Mouse (Mus musculus) heart, postnatal 25 days (tissue): ENCODE results near the gene Gm9903. TPM values are rescaled to one million over a fixed set of nuclear protein-coding genes. Genes with fewer than 3 reads are reported as not detected.
A peak's percentile ranks its signal among the peaks of the same experiment; 100 is the strongest.

ENCODE experiments used
- DNase-seq: peaks from one replicate; pipeline ENCODE4 v3.0.0; 2022; ENCODE audit warnings: low spot score
- intact Hi-C: fragments of 180-260 bp; cut with DNase I; formaldehyde crosslinking; loops from one replicate; pipeline ENCODE4 v1.15.1; 2025
- total RNA-seq, 2 experiments: library from RNA; stranded (reverse); gene quantifications; 2 replicates each; pipeline ENCODE4 v1.2.3; 2021

Gene Gm9903
- total RNA-seq = 1 to 10 TPM; 1.1 to 1.3 TPM

DNA sequence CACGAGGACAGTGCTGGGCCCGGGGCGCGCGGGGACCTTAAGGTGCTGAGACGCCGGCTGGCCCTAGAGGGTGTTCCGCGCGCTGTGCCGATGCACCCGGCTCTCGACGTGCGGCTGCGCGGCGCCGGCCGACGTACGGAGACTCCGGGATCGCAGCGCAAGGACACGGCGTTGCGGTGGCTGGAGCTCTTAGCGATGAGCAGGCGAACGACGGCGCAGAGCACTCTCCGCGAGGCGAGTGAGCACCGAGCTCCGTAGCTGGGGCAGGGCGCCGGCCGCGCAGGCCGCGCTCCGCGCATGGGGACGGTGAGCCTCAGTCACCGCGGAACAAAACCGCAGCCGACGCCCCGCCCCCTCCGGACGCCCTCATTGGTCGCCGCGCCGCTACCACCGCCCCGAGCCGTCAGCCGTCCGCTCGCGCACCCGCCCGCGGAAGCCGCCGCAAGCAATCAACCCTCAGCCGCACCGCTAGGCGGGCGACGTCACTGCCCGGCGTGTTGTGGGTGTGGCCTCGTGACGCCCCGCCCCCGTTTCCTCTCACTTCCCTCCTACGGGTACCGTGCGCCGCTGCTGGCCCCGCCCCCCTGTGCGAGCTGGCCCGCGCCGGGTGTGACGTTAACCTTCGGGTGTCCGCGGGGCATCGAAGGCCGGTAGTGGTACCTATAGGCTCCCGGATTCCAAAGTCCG, at the start of gene Gm9903, which contains the start of gene Fam53a:
Gene Gm9903 (plus strand): TSS at position 625 of the 687 bp plus-strand sequence.
Gene Fam53a (minus strand): TSS at position 335 of the 687 bp plus-strand sequence.
- DNase-seq = peak; percentile 99
- intact Hi-C loops = no loop called here

DNA sequence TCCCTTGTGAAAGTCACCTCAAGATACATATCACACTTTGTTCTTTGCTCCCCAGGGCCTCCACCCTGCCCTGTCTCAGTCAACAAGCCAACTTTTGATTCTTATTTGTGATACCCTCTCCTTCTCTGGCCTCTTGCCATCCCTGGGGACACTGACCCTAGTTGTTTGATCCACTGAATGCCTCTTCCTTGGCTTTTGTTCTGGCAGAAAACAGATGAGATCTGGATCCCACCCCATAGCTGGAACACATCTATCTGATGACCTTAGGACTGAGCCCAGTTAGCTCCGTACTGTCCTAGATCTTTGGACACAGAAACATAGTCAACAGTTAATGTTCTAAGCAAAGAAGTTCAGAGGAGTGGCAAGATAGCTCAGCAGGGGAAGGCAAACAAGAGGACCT, 49.4 kb upstream of the Gm9903 start:
- no peak for DNase-seq
- intact Hi-C loops = no loop called here

DNA sequence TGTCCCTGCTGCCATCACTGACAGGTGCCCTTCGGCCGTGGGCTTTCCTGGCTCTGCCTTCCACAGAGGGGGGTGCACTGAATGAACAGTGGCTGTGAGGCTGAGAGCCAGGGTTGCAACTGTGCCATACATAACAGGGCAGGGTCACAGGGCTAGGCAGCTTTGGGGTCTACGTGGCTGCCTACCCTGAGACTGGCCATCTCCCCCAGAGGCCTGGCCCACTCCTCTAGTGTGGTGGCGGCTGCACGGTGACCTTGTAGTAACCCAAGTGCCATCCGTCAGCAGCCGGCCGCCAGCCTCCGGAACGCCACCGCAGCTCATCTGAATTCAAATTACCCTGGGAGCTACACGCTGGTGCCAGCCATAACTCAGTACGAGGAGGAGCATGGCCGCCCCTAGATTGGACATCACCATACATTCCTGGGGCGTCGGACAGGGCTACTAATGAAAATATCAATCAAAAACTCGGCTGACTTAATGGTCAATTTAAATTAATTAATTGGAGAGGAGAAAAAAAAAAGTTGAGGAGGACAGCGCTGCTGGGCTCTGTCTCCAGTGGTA, 42.1 kb upstream of the Gm9903 start:
- DNase-seq = no peak
- intact Hi-C loops = no loop called here

DNA sequence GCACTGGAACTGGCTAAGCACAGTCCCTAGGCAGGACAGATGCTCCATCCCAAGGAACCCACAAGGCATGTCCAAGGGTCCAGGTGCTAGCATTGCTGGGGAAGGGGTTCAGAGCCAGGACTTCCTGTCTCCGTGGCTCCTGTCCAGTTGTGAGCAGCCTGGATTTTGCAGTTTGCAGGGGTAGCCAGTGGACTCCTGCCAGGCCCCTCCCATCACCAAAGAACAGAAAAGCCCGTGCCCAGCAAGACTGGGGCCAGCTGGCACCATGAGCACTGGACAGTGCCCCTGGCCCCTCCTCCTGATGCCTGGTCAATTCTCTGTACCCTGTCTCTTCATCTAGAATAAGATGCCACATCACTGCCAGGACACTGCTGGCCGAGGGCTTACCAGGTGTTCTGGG, 41.7 kb upstream of the Gm9903 start:
- no peak for DNase-seq
- intact Hi-C loops = no loop called here

DNA sequence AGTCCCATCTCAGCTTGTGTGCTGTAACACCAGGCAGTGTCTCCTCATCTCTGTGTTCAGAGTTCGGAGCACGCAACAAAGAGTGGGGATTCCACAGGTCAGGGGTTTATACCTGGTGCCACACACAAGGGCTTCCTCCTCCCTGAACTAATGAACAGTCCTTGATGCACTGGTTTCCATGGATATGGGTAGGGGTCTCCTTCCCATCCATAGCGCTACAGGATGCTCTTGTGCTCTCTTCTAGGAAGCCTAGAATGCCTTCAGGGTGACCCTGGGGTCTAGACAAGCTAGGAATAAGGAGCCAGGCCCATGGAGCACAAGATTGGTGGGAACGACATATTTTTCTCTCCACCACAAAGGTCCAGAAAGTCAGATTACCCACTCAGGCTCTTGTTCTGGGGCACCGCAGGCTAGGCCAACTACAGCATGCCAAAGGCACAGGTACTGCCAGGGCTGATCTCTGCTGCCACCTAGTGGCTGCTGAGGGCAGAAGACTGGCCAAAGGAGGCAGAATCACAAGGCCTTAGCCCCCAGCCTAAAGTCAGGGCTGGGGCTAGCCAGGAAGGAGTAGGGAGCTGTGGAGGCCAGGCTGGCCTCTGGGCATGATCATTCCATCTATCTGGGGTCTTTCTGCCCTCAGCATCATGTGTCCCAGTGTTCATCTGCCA, 40.4 kb upstream of the Gm9903 start:
- intact Hi-C loops = loop anchor here (1.0 kb wide), 1 partner anchor 196 kb away; no protein-coding TSS in a partner anchor
- DNase-seq = peak; percentile 20

DNA sequence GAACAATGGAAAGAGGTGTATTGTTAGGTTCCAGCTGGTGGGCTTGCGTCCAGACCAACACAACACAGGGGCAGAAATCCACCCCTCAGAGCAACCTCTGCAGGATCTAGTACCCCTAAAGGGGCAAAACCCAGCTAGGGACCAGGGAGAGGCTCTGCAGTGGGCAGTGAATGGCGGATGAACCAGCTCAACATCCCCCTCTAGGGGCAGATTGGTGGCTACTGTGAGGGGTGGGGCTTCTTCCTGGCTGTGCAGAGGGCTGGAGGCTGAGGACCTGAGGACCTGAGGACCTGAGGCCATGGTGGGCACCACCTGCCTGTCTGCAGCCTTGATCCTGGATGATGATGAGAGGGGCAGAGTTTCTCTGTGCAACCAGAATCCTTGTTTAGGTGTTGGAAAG, 36.1 kb upstream of the Gm9903 start:
- DNase-seq = no peak
- intact Hi-C loops = no loop called here

DNA sequence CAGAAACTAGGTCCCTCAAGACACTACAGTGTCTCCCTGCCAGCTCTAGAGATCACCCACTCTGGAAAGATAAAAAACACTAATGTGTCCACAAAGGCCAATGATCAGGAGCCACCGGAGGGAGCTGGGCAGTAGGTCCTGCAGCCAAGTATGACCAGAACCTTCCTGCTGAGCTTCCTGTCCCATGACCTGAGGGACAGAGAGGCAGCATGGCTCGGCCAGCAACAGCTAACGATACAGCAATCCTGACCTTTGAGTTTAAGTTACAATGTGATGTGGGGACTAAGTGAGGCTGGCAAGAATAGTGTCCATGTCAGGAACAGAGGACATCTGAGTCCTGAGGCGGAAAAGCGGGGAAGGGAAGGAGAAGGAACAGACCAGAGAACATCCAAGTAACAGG, 24.4 kb upstream of the Gm9903 start:
- DNase-seq = no peak
- intact Hi-C loops = no loop called here

DNA sequence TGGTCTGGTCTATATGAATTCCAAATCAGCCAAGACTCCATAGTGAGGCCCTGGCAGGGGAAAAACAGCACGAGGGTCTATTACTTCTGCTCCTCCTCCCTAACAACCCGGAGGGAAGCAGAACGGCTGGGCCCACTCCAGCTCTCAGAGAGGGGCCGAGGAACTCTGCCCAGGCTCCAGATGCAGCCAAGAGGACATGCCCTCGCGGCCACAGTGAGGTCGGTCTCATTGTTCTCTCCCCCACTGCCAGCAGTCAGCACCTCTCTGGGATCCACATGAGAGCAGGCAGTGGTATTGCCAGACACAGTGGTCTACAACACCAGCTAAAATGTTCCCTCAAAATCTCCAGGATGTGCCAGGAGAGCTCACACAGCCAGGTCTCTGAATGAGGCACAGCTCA, 23.1 kb upstream of the Gm9903 start:
- intact Hi-C loops = no loop called here
- DNase-seq = no peak

DNA sequence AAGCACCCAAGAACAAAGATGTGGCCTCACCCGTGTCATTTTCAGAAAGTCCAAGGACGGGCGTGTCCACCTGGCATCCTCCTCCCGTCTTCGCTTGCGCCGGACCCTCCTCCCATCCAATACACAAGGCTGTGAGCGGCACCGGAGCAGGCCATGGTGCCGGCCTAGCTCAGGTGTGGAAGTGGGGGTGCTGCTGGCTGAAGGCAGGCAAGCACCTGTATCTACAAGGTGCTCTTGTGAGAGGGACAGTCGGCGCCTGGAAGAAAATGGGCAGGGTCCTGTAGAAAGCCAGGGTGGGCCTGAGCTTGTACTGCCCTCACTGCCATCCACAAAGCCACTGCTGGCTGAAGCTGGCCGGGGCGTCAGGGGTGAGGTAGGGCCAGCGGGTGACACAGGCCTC, 22.3 kb upstream of the Gm9903 start:
- no peak for DNase-seq
- intact Hi-C loops = no loop called here

DNA sequence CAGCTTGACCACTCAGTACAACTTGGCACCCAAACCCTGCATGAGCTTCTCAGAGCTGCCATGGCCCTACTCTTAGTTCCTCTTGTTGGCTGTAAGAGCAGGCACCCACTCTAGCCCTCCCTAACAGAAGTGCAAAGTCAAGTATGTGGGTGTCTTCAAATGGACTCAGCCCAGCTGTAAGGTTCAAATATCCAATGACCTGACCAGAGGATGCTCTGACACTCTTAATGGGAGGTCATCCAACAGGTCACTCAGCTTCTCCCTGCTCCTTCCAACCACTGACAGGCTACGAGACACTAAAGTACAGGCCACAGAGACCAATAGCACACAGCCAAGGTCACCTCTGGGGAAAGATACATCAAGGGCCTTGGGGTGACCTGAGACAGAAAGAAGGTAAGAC, 20.5 kb upstream of the Gm9903 start:
- DNase-seq = no peak
- intact Hi-C loops = no loop called here

DNA sequence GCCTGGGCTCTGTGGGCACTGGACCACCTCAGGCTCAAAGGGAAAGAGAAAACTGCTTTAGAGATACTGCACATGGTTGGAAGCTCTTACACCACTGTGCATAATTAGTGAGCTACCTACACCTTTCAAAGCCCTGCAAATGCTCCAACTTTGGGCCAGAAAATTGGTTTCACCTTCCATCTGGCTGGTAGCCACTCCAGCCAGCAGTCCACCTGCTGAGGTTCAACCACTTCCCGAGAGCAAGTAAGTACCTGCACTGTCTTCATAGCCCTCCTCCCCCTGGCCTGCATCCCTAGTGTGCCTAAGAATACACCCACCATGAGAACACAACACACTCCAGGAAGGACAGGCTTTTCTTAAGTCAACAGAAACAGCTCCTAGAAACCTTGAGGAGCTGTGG, 17.9 kb upstream of the Gm9903 start:
- intact Hi-C loops = no loop called here
- DNase-seq = no peak

DNA sequence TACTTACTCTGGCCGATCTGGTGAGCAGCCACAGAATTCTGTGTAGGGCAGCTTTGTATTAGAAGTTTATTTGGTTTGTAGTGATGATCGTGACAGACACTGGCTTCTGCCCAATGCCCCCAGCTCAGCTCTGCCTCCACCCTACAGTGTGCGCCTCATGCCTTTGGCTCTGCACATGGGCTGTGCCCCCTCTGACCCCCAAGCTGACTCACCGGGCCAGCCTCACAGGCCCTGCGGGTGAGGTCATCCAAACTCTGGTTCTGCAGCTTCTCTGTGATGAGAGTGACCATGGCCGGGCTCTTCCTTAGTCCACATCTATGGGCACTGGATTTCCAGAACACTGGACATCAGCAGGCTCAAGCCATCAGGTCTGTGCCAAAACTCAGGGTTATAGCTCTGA, 15.3 kb upstream of the Gm9903 start:
- DNase-seq = no peak
- intact Hi-C loops = no loop called here

DNA sequence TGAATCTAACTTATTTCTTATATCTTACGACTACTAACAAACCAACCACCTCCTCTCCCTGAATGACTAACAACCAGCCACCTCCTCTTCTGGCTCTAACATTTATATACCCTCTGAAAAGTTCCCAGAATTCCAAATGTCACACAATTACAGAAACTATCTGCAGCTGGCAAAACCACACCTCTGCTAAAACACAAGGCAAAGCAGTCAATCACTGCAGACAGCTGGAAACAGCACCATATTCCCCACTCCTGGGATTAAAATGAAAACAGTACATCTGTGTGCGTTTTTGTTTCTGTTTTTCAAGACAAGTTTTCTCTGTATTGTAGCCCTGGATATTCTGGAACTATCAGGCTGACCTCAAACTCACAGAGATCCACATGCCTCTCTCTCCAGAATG, 7.1 kb upstream of the Gm9903 start:
- intact Hi-C loops = no loop called here
- DNase-seq = no peak

DNA sequence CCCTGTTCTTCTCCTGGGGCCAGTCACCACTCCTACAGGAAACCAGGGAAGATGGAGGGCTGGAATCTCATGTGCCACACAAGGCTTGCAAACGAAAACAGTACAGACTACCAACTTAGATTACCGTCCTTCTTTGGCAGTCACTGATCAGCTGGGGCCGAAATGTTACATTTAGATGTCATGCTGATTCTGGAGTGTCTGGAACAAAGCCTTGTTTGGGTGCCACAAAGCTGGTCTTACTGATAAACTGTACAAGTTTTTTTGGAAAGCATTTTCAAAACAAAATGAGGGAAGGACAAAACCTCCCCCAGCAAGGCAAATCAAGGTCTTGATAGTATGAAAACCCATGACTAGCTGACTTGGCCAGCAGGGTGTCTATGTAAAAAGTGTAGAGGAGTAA, 6.0 kb upstream of the Gm9903 start:
- no peak for DNase-seq
- intact Hi-C loops = no loop called here

DNA sequence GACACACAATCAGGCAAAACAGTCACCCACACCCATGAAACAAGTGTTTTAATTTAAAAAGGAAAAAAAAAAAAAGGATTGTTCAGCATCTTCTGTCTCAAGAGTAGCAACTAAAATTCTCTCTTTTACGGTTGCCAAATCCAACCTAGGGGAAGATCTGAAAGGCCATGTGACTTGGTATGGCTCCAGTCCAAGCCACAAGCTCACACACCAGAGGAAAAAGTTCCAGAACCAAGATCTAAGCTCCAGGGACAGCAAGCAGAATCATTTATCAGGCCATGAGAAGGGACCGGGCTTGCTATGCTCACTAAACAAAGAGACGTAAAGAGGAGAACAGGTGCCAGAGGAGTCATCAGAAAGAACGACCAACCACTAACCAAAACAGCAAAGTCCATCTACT, 1.8 kb upstream of the Gm9903 start:
- DNase-seq = no peak
- intact Hi-C loops = no loop called here

DNA sequence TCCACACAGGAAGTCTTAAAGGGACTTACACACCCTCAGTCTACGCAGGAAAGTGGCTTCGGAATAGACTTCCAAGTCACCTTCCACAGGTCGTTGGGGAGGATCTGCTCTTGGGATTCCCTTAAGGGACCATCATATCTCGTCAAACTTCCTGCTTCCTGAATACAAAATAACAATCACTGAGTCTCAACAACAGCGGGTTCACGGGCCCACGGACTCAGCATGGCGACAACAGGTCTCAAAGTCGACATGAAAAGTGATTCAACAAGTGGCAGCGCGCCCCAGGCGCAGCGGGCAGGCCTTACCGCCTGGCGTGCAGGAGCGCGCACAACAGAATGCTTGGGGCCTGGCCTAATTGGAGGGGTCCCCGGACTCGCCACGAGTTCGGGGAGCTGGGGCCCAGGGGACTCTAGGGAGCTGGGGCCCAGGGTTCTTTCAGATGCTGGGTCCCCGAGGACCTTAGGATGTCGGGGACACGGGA, 865 bp upstream of the Gm9903 start:
- peak; percentile 16 for DNase-seq
- intact Hi-C loops = no loop called here

DNA sequence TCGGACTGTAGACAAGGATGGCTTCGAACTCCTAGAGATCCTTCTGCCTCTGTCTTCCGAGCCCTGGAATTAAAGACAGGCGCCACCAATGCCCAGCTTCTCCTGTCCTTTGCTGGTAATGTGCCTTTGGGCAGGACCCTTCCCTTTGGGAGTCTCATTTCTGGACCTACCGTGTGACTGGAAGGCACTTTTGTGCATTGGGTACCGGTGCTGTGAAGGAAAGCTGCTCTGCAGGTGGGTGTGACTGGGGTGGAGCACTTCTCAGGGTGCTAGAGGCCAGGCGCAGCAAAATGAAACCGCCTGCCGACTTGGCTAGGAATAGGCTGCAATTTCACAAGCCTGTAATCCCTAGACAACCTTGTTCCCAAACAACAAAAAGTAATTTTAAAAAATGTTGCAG, 336 bp downstream of the Gm9903 start:
- no peak for DNase-seq
- intact Hi-C loops = no loop called here

DNA sequence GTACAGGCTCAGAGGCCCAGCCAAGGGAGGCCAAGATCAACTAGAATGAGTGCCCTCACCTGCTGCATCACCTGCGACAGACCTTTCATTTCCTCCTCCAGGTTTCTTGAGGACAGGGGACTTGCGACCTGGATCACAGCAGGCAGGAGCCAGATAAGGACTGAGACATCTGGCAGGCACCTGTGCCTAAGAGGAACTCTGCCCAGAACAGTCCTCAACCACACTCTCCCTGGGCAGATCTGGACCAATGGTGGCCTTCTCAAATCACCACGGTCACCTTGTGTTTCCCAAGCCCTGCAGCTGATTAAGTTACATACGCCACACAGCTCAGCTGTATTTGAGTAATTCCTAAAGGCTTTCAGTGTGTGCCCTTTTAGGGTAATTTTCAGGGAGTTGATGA, 890 bp downstream of the Gm9903 start:
- intact Hi-C loops = no loop called here
- peak; percentile 18 for DNase-seq

DNA sequence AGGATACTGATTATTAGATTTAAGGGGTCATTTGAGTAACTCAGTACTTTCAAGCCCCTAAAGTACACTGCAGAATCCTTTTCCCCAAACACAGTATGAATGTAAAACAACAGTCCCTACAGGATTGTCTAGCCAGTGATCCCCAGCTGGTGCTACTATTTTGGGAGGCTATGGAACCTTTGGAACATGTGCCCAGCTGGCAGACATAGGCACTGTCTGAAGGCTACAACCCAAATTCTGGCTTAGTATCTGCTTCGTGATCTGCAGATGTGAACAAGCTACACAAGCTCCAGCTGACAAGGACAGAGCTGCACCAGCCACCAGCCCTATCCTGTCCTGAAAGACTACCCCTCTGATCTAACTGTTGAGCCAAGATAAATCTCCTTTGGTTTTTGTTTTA, 2.8 kb downstream of the Gm9903 start:
- intact Hi-C loops = no loop called here
- no peak for DNase-seq

DNA sequence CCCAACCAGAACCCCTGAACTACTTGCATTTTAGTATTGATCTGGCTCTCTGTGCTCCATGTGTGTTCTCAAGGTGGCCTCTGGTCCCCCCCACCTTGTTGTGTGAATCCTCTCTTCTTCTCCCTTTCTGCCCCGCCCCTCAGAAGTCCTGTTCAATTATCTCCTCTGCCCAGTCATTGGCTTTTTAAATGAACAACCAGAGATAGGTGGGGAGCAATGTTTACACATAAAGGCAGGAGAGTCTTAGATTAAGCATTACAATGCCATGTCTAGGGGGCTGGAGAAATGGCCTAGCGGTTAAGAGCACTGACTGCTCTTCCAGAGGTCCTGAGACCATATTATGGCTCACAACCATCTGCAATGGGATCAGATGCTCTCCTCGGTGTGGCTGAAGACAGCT, 5.6 kb downstream of the Gm9903 start:
- DNase-seq = no peak
- intact Hi-C loops = no loop called here

DNA sequence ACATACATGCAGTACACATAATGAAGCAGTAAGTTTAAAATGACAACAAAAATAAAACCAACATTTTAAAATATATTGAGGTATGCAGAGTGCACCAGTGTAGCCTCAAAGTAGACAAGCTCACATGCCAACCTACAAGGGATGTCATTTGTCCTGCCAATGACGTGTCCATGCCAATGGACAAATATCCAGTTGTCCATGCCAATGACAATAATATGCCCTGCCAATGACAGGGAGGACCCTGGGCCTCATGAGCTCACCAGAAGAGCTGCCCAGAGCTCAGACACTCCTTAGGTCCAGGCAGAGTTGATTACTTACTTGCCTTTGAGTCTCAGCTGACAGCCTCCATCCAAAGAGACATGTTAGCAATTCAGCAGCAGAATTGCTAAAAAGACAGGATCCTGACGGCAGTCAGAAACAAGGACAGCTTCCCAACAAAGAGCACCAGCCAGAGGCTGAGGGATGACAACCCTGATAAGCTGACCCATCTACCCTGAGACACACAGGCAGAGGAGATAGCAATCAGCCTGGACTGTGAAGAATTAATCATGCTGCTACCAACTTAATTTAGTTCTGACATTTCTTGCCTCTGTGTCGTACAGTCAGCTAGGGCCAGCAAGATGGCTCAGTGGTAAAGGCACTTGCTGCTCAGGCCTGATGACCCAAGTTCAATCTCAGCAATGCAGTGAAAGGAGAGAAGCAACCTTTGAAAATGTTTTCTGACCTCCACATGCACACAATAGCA, 8.1 kb downstream of the Gm9903 start:
- no peak for DNase-seq
- intact Hi-C loops = loop anchor here (2.0 kb wide), 1 partner anchor 29 kb away; no protein-coding TSS in a partner anchor
